Mouse (Mus musculus) left cerebral cortex, adult 2 months (tissue): ENCODE data around the gene Prr15l. TPM values are rescaled to one million over a fixed set of nuclear protein-coding genes. Genes with fewer than 3 reads are reported as not detected.

ENCODE experiments used
- DNase-seq, 2 experiments: peaks; one replicate each; pipeline ENCODE4 v3.0.0; 2021 to 2022; ENCODE audit warnings: low spot score in 2 of 2, mixed read lengths in 1 of 2; ENCODE audit errors: extremely low spot score in 1 of 2
- H3K27ac ChIP-seq: fragments of 200-600 bp; 2 replicates; pipeline ENCODE4 v1.8.1; 2022
- H3K4me3 ChIP-seq: fragments of 200-600 bp; 2 replicates; pipeline ENCODE4 v1.8.1; 2022
- CTCF ChIP-seq: fragments of 200-600 bp; IDR thresholded peaks from 2 replicates; pipeline ENCODE4 v1.8.1; 2022; ENCODE audit warnings: antibody characterized with exemption, mild to moderate bottlenecking, moderate library complexity
- intact Hi-C: fragments of 180-260 bp; cut with DNase I; formaldehyde crosslinking; loops from one replicate; pipeline ENCODE4 v1.15.1; 2025
- total RNA-seq, 2 experiments: library from RNA; stranded (reverse); gene quantifications; 2 replicates each; pipeline ENCODE4 v1.2.3; 2021

Prr15l gene
- total RNA-seq, 2 experiments from 2014 or later = not detected

DNA sequence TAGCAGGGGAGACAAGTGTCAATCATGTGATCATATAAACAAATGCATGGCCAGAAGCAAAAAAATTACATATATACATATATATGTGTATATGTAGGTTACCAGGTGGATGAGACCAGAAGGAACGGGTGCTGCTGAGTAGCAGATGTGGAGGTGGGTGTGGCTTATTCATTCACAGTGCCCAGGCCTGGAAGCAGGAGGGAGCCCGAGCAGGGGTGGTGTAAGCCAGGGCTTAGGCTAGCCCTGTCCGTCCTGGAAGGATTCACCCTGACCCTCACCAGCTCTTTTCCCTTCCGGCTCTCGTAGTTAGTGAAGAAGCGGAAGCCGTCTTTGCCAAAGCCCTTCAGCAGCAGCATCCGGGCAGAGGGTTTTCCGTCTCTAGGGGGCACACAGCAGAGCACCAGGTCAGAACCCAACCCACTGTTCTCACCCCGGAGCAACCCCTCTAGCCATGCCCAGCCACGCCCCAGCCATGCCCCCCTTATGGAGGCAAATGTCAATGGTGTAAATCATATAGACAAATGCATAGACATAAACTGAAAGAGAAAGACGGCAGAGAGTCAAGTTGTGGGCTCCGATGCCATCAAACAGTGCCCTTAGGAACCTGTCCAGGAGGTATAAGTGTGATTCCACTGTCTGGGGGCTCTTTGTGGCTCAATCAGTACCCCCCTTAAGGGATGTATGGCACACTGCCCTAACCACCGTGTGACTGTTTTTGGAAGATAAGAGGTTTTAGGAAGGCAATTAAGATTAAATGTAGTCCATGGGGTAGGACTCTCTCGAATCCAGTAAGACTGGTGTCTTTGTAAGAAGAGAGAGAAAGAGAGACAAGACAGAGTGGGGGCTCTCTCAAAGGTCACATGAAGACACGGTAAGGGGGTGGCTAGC lies 12.9 kb downstream of the Prr15l start:
- TF ChIP-seq CTCF = no peak
- intact Hi-C loops = no loop called here
- DNase-seq = no peak
- H3K27ac ChIP-seq = no peak overlapping the region
- H3K4me3 ChIP-seq = no peak overlapping the region

DNA sequence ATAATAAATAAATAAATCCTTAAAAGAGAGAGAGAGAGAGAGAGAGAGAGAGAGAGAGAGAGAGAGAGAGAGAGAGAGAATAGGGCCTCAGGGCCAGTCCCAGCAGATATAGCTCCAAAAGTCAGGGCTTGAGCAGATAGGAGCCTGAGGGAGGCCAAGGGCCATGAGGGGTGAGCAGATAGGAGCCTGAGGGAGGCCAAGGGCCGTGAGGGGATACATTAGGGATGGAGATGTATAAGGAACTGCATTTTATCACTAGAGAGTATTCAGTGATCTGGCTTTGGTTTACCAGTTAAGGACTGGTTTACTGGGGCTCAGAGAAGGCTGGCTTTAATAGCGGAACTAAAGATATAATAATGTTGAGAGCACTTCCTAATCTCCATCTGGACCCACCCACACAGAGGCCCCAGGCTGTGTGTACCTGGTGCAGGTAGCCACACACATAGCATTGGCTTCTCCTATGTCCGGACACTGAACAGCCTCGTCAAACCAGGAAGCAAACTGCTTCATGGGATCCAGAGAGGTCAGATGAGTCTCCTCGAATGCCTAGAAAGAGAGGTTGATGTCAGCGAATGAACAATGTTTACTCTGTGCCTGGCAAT lies 14.2 kb downstream of the Prr15l start:
- TF ChIP-seq CTCF = no peak
- DNase-seq = no peak
- intact Hi-C loops = no loop called here
- Histone ChIP-seq H3K27ac (no peak overlapping the region), H3K4me3 (no peak overlapping the region)

DNA sequence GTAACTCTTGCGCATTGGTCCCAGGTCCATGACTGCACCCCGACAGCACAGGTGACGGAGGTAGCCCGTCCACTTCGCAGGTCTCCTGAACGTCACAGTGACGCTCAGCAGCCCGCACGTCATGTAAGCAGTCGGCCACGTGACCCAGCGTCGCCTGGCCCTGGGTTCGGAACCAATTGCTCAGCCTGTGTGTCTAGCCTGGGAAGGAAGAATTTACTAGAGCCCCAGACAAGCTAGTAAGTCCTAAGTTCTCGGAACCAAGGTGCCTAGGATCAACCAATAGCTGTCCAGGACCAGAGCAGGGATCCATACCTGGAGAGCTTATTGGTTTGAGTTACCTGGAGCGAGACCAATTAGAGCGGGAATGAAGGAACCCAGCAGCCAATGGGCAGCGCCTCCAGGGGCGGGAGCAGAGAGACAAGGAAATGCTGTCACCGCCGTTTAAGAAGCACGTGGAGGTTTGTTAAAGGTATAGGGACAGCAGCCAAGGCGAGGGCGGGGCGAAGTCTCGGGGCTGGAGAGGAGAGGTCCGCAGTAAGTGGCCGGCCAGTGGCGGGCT lies 15.9 kb downstream of the Prr15l start, which contains the start of gene Pnpo:
Gene Pnpo, minus strand, starts transcription at position 241 of the 559 bp plus-strand sequence.
- peak within 1 kb of the TSS; percentile 55 for H3K4me3 ChIP-seq
- TF ChIP-seq CTCF = no peak
- peak; percentile 85 to 90 for DNase-seq
- H3K27ac ChIP-seq = peak within 1 kb of the TSS; percentile 87
- intact Hi-C loops = no loop called here

DNA sequence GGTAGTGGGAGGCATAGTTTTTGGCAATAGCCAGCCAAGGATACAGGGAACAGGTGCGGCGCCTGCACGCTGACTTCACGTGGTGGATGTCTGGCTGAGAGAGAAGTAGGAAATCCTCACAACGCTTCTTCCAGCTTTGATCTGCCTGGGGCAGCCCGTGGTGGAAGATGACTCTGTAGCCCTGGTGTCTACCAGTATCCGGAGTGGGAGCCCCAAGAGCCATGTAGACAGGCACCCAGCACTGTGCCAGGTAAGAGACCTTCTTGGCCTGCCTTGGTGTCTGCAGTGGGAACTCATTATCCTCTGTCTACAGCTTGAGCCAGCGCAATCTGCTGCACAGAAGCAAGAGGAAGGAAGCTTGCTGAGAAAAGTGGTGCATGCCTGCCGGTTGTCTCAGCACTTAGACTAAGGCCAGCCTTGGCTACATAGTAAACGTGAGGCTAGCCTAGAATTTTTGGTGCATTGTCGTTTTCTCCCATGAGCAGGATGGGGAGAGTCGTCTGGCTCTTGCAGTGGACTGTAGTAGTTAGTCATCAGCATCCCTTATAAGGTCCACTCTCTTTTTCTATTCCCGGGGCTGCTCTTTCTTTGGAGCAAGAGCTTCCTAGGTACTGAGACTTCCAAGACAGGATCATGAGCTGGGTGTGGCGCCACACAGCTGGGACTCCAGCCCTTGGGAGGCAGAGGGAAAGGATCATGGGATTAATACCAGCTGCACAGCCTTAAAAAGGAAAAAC lies 17.1 kb downstream of the Prr15l start:
- intact Hi-C loops = no loop called here
- Histone ChIP-seq H3K27ac (no peak overlapping the region; the same call in 1 of the 2 replicates), H3K4me3 (peak overlapping the region; percentile 55; the same call in 1 of the 2 replicates)
- no peak for DNase-seq
- TF ChIP-seq CTCF = no peak

DNA sequence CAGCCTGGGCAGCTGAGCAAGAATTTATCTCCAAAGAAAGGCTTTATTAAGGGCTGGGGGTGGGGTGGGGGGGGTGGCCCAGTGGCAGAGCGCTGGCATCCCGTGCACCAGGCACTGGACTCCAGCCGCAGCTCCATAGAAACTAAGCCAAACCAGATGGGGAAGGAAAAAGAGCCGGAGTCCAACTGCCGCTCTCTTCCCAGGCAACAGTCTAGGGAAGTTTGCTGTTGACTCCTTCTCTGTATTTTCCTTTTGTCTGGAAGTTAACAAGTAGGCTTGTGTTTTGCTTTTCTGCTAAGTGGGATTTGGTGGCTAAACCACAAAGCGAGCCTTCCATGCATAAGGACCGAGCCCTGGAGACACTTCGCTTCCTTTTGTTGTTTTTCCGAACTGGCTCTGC lies 18.6 kb downstream of the Prr15l start:
- TF ChIP-seq CTCF = no peak
- Histone ChIP-seq H3K27ac (no peak overlapping the region), H3K4me3 (no peak overlapping the region)
- no peak for DNase-seq
- intact Hi-C loops = no loop called here

DNA sequence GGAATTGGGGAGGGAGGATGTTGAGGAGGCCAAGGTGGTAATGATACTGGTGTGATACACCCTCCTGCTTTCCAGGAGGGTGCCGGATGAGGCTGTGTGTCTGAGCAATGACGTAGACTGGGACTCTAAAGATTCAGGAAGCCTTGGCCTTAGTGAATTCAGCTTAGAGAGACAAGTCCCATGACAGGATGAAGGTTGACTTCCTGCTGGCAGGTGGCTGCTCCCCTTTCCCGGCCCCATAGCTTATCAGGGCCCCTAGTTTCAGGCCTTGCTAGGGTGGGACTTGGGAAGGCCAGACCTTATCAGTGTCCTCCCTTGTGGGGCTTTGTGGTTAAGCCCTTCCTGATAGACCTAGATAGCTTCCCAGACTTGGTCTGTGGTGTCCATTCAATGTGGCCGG lies 19.9 kb downstream of the Prr15l start:
- no peak overlapping the region for H3K4me3 ChIP-seq
- intact Hi-C loops = no loop called here
- TF ChIP-seq CTCF = no peak

DNA sequence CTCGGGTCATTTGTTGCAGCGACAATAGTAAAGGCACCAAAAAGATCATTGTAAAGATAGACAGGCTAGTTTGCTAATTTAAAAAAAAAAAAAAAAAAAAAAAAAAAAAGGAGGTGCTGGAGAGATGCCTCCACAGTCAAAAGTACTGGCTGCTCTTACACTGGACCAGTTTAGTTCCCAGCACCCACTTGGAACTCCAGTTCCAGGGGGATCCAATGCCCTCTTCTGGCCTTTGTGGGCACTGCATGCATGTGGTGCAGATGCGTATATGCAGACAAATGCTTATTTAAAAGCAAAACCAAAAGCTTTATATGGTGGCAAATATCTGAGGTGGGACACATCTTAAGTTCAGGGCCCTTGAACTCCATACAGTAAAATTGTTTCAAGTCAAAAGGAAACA lies 22.9 kb downstream of the Prr15l start:
- no peak overlapping the region for H3K27ac ChIP-seq
- no peak overlapping the region for H3K4me3 ChIP-seq
- no peak for DNase-seq
- intact Hi-C loops = no loop called here
- TF ChIP-seq CTCF = peak; percentile 33

More for the DNA sequence above, 19.9 kb downstream of the Prr15l start:
- no peak overlapping the region for H3K27ac ChIP-seq
- DNase-seq = no peak

DNA sequence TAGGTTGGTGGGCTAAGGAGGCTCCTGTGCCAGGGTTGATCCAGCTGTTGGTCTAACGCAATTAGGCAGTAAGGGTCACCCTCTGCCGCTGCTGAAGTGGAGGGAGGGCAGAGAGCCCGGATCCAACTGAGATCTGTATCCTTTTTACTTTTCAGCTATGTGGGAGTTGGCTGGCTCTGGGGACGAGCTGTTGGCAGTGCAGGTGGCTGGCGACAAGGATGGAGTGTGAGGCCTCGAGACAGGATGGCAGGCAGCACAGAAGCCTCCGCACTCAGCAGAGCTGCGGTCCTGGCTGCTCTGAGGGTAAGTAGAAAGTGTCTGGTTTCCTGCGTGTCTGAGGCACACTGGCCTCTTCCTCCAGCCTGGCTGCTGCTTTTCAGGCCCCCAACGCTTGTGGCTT lies 24.5 kb downstream of the Prr15l start:
- Histone ChIP-seq H3K27ac (peak overlapping the region; percentile 15; the same call in 1 of the 2 replicates), H3K4me3 (no peak overlapping the region)
- no peak for TF ChIP-seq CTCF
- intact Hi-C loops = no loop called here
- no peak for DNase-seq

DNA sequence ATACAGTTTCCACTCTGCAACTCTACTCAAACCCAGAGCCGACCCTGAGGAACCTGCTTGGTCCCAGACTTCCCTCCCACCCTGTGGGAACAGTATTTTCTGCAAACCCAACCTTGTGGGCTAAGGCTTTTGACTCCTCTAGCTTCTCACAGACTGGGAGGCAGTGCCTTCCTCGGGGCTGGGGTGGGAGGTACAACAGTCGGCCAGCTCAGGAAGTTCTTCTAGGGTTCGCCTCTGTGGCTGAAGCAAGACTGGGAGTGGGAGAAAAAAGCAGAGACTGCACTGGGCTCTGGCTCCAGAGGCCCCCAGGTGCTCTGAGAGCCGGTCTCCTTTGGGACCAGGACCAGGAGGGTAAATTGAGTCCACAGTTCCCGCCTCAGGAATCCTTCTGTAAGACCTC lies 25.0 kb downstream of the Prr15l start:
- no peak for DNase-seq
- H3K27ac ChIP-seq = peak overlapping the region; percentile 11; the same call in 1 of the 2 replicates
- H3K4me3 ChIP-seq = no peak overlapping the region
- intact Hi-C loops = no loop called here
- no peak for TF ChIP-seq CTCF

DNA sequence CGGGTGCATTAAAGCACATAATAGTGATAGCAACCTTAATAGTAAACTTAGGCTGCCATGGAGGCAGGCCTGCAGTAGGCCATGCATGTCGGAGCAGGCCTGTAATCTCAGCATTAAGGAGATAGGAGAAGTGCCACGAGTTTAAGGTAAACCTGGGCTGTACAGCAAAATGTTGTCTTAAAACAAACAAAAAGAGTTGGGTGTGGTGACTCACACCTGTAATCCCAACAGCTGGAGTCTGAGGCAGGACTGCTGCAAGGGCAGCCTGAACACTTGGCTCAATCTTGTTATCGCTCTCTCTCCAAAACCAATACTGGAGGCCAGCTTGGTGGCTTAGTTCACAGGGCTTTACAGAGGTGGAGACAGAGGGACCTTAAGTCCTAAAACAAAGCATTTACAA lies 27.2 kb downstream of the Prr15l start:
- no peak for DNase-seq
- H3K4me3 ChIP-seq = no peak overlapping the region
- intact Hi-C loops = no loop called here
- H3K27ac ChIP-seq = no peak overlapping the region
- TF ChIP-seq CTCF = no peak

DNA sequence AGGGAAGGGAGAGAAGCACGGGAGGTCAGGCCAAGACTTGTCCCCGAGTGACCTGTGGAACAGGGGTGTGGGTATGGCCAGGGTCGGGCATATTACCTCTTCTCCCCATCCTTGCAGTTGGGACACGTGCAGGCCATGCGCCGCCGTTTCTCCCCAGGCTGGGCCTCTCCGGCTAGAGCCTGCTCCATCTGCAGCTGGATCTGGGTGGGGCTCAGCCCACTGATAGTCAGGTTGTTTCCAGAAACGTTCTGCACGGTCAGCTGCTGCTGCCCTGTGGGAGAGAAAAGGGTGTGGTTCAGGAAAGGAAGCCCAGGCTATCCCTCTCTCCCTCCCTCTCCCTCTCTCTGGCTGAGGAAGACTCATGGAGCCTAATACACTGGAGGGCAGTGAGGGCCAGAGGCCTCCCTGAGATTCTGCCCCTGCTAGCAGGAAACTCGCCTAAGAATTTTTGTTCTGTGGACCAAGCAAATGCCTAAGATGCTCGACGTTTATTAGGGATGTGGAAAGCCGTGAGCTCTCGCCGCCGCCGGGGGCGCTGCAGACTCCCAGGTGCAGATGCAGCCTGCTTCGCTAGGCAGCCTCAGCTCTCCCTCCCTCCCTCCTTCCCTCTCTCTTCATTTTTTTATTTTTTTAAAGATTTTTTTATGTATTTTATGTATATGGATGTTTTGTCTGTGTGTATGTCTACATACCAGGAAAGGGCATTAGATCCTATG lies 28.3 kb downstream of the Prr15l start:
- peak; percentile 58 for TF ChIP-seq CTCF
- intact Hi-C loops = no loop called here
- no peak for DNase-seq
- Histone ChIP-seq H3K4me3 (no peak overlapping the region), H3K27ac (no peak overlapping the region)
